Mouse (Mus musculus) heart, postnatal 0 days (tissue): Measurements from ENCODE around the gene Gm3696.
"Not testable (repeated sequence)": the region's sequence is repeated elsewhere in the genome, so short reads cannot be mapped to it uniquely, and the experiment has no call there.

Experiments used
- CTCF ChIP-seq: IDR thresholded peaks from 2 replicates; pipeline ENCODE4 v1.5.1; 2016; ENCODE audit warnings: antibody characterized with exemption, control low read depth, low read depth
- EP300 ChIP-seq: IDR thresholded peaks from 2 replicates; pipeline ENCODE4 v1.6.1; 2016; ENCODE audit warnings: antibody characterized with exemption, low read depth

DNA sequence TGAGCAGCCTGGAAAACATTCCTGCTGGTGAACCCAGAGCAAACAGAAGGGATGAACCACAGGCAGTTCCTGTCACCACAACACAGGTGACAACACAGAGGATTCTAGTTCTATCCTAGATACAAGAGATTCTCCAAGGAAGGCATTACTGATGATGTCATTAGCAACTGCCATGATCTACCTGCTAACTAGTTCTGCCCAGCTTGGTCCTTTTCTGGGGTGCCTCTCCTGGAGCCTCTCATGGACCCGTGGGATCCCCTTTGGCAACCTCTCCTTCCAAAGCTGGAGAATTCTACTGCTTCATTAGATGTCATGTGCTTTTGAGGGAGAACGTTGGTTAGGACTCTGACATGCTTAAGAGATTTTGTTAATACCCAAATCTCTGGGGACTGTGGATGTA is 24.9 kb upstream of the Gm3696 start, which contains the start of gene Gm6676:
- not testable (repeated sequence) for TF ChIP-seq CTCF, EP300
